Mouse (Mus musculus): ENCODE results near the gene Acer3. TPM values are rescaled to one million over a fixed set of nuclear protein-coding genes. Genes with fewer than 3 reads are reported as not detected.

Acer3 gene
- polyA plus RNA-seq, 1 experiment from 2014 or later, result 25.6 TPM

Other genes starting within 250 kb of the Acer3 start
- 10.1 and 12.7 TPM in 2 replicates for gene Myo7a, start 201.7 kb downstream of the Acer3 start, polyA plus RNA-seq (2014; fragmentation: Nextera tagmentation; extraction: Ambion mirVana)
- 0.33 TPM in 1 of 2 replicates, not detected in the other for gene Omp, start 175.7 kb downstream of the Acer3 start, polyA plus RNA-seq (2014; fragmentation: Nextera tagmentation; extraction: Ambion mirVana)
- 5.9 and 7.2 TPM in 2 replicates for gene Capn5, start 142.9 kb downstream of the Acer3 start, polyA plus RNA-seq (2014; fragmentation: Nextera tagmentation; extraction: Ambion mirVana)
- 0.10 TPM in 1 of 2 replicates, not detected in the other for gene B3gnt6, start 121.7 kb downstream of the Acer3 start, polyA plus RNA-seq (2014; fragmentation: Nextera tagmentation; extraction: Ambion mirVana)
- gene Tsku, start 40.1 kb upstream of the Acer3 start, polyA plus RNA-seq (2014; fragmentation: Nextera tagmentation; extraction: Ambion mirVana), result 18.4 and 19.1 TPM in 2 replicates
- gene Gucy2d, start 119.2 kb upstream of the Acer3 start, polyA plus RNA-seq (2014; fragmentation: Nextera tagmentation; extraction: Ambion mirVana), result not detected in 2 replicates
- 11.3 and 12.4 TPM in 2 replicates for gene Lrrc32, start 168.1 kb upstream of the Acer3 start, polyA plus RNA-seq (2014; fragmentation: Nextera tagmentation; extraction: Ambion mirVana)